In genomic region chr9:80012751-80013150, GRCm38 (mm10) we compare ENCODE assay signal across 12 mouse cellular contexts. TPM values are rescaled to one million over a fixed set of nuclear protein-coding genes. Genes with fewer than 3 reads are reported as not detected.
A peak's percentile ranks its signal among the peaks of the same experiment; 100 is the strongest.
DNase-seq lines count a peak whose midpoint lies in the region; ATAC-seq and TF ChIP-seq lines count a peak whose summit lies in the region.
"Had no signal": no experiment of that assay in that cellular context is flagged by ENCODE, and none has a peak within 500 bp of the region (broad histone marks: within the 10 kb centered on the region; RNA-seq: fewer than 3 reads in every experiment).

TSS of gene Filip1 (minus strand) at chr9:80012851.

- no peaks in the 10 kb centered on the region for H3K4me1 ChIP-seq in kidney, postnatal 0 days (replicated peaks; ENCODE audit: insufficient read depth, low read length)
- H3K4me1 ChIP-seq in kidney, embryonic 16.5 days (ENCODE audit: insufficient read depth, low read length): no peaks in the 10 kb centered on the region
- no peaks in the 10 kb centered on the region for H3K4me1 ChIP-seq in heart, embryonic 13.5 days
- H3K4me1 ChIP-seq in stomach, embryonic 16.5 days (ENCODE audit: control insufficient read depth, insufficient read depth, low read length): no peaks in the 10 kb centered on the region
- no peaks in the 10 kb centered on the region for H3K4me1 ChIP-seq in midbrain, embryonic 13.5 days (replicated peaks)
- H3K4me1 ChIP-seq: neural tube, embryonic 15.5 days had no signal

- 49% methylated on average over 7 of the region's 7 CpGs for WGBS in kidney, postnatal 0 days
- whole genome bisulfite sequencing in kidney, embryonic 16.5 days: 60% methylated on average over 7 of the region's 7 CpGs
- WGBS in heart, embryonic 13.5 days: 52% methylated on average over 7 of the region's 7 CpGs
- 52% methylated on average over 7 of the region's 7 CpGs for WGBS in stomach, embryonic 16.5 days
- 82% methylated on average over 7 of the region's 7 CpGs for WGBS in midbrain, embryonic 13.5 days

- H3K9me3 ChIP-seq in kidney, postnatal 0 days (replicated peaks; ENCODE audit: low read length): no peaks in the 10 kb centered on the region
- H3K9me3 ChIP-seq in kidney, embryonic 16.5 days (ENCODE audit: low read length): no peaks in the 10 kb centered on the region
- H3K9me3 ChIP-seq in heart, embryonic 13.5 days: no peaks in the 10 kb centered on the region
- no peaks in the 10 kb centered on the region for H3K9me3 ChIP-seq in stomach, embryonic 16.5 days (replicated peaks; ENCODE audit: control insufficient read depth, low read length)
- H3K9me3 ChIP-seq in midbrain, embryonic 13.5 days: no peaks in the 10 kb centered on the region
- H3K9me3 ChIP-seq: neural tube, embryonic 15.5 days had no signal

- no peak within 1 kb of the TSS for H3K4me2 ChIP-seq in kidney, postnatal 0 days (ENCODE audit: low read length)
- H3K4me2 ChIP-seq in kidney, embryonic 16.5 days (replicated peaks; ENCODE audit: low read depth, low read length): no peak within 1 kb of the TSS
- no peak within 1 kb of the TSS for H3K4me2 ChIP-seq in heart, embryonic 13.5 days
- H3K4me2 ChIP-seq in stomach, embryonic 16.5 days (ENCODE audit: low read depth, low read length): no peak within 1 kb of the TSS
- no peak within 1 kb of the TSS for H3K4me2 ChIP-seq in midbrain, embryonic 13.5 days (replicated peaks)
- H3K4me2 ChIP-seq: neural tube, embryonic 15.5 days had no signal

- H3K36me3 ChIP-seq in kidney, postnatal 0 days (ENCODE audit: insufficient read depth, low read length): no peaks in the 10 kb centered on the region
- H3K36me3 ChIP-seq in kidney, embryonic 16.5 days (ENCODE audit: insufficient read depth, low read length): no peaks in the 10 kb centered on the region
- H3K36me3 ChIP-seq in heart, embryonic 13.5 days: no peaks in the 10 kb centered on the region
- H3K36me3 ChIP-seq in stomach, embryonic 16.5 days (ENCODE audit: control insufficient read depth, insufficient read depth, low read length): no peaks in the 10 kb centered on the region
- no peaks in the 10 kb centered on the region for H3K36me3 ChIP-seq in midbrain, embryonic 13.5 days
- H3K36me3 ChIP-seq: neural tube, embryonic 15.5 days had no signal

- H3K4me3 ChIP-seq in kidney, postnatal 0 days (replicated peaks; ENCODE audit: low read depth, low read length): no peak within 1 kb of the TSS
- H3K4me3 ChIP-seq in kidney, embryonic 16.5 days (ENCODE audit: low read length): no peak within 1 kb of the TSS
- H3K4me3 ChIP-seq in heart, embryonic 13.5 days: no peak within 1 kb of the TSS
- no peak within 1 kb of the TSS for H3K4me3 ChIP-seq in stomach, embryonic 16.5 days (replicated peaks; ENCODE audit: low read length)
- H3K4me3 ChIP-seq in midbrain, embryonic 13.5 days (replicated peaks): no peak within 1 kb of the TSS
- H3K4me3 ChIP-seq: erythroblast, embryonic 14.5 days; neural tube, embryonic 15.5 days had no signal

- no peak for TF ChIP-seq CTCF in kidney, postnatal 0 days (IDR thresholded peaks at IDR 0.05; ENCODE audit: low read depth)

- no peaks in the 10 kb centered on the region for H3K27me3 ChIP-seq in kidney, postnatal 0 days (ENCODE audit: insufficient read depth, low read length)
- no peaks in the 10 kb centered on the region for H3K27me3 ChIP-seq in kidney, embryonic 16.5 days (ENCODE audit: insufficient read depth, low read length)
- H3K27me3 ChIP-seq in heart, embryonic 13.5 days (replicated peaks): no peaks in the 10 kb centered on the region
- no peaks in the 10 kb centered on the region for H3K27me3 ChIP-seq in stomach, embryonic 16.5 days (ENCODE audit: control insufficient read depth, insufficient read depth, low read length)
- no peaks in the 10 kb centered on the region for H3K27me3 ChIP-seq in midbrain, embryonic 13.5 days
- H3K27me3 ChIP-seq: neural tube, embryonic 15.5 days had no signal

- no peak within 1 kb of the TSS for H3K9ac ChIP-seq in kidney, postnatal 0 days (ENCODE audit: low read depth, low read length)
- no peak within 1 kb of the TSS for H3K9ac ChIP-seq in kidney, embryonic 16.5 days (replicated peaks; ENCODE audit: low read length)
- H3K9ac ChIP-seq in heart, embryonic 13.5 days: no peak within 1 kb of the TSS
- H3K9ac ChIP-seq in stomach, embryonic 16.5 days (ENCODE audit: low read length): no peak within 1 kb of the TSS
- H3K9ac ChIP-seq in midbrain, embryonic 13.5 days (replicated peaks): no peak within 1 kb of the TSS
- H3K9ac ChIP-seq: neural tube, embryonic 15.5 days had no signal

- H3K27ac ChIP-seq in kidney, postnatal 0 days: no peak within 1 kb of the TSS
- no peak within 1 kb of the TSS for H3K27ac ChIP-seq in kidney, embryonic 16.5 days (ENCODE audit: low read length)
- H3K27ac ChIP-seq in heart, embryonic 13.5 days (replicated peaks): no peak within 1 kb of the TSS
- no peak within 1 kb of the TSS for H3K27ac ChIP-seq in stomach, embryonic 16.5 days (ENCODE audit: low read length)
- no peak within 1 kb of the TSS for H3K27ac ChIP-seq in midbrain, embryonic 13.5 days
- H3K27ac ChIP-seq: neural tube, embryonic 15.5 days had no signal

- ATAC-seq in kidney, postnatal 0 days (replicated peaks; ENCODE audit: low FRiP score, low read depth): no peak
- no peak for ATAC-seq in kidney, embryonic 16.5 days (ENCODE audit: low FRiP score, low TSS enrichment)
- ATAC-seq in heart, embryonic 13.5 days (ENCODE audit: extremely low read depth, insufficient number of reproducible peaks, low FRiP score, low TSS enrichment): no peak
- ATAC-seq in stomach, embryonic 16.5 days (ENCODE audit: insufficient read depth, low FRiP score): no peak
- ATAC-seq in midbrain, embryonic 13.5 days: no peak
- ATAC-seq: intestine, postnatal 0 days had no signal

- peak; percentile 41 for DNase-seq in kidney, postnatal 0 days (ENCODE audit: low spot score)
- no peak for DNase-seq in urinary bladder, adult 2 months (ENCODE audit: low spot score)
- no peak for DNase-seq in urinary bladder, adult 18-20 months (ENCODE audit: low spot score in 2 of 2)
- DNase-seq in urinary bladder, postnatal 4 days (ENCODE audit: low spot score in 2 of 2): no peak
- DNase-seq: lung, postnatal 14 days had no signal

RNA-seq across cellular contexts. Expression of gene Filip1, which starts in this region (rescaled TPM):
- polyA plus RNA-seq in kidney, postnatal 0 days (2015; fragmentation: Nextera tagmentation; extraction: Ambion mirVana): 5.3 and 5.9 TPM in 2 replicates
- polyA plus RNA-seq in kidney, embryonic 16.5 days (2015; fragmentation: Nextera tagmentation; extraction: Ambion mirVana): 5.2 and 5.7 TPM in 2 replicates
- 18.2 and 35.3 TPM in 2 replicates for polyA plus RNA-seq in urinary bladder, adult 2 months (2012; rRNA removed)
- polyA plus RNA-seq in heart, embryonic 13.5 days (2015; fragmentation: Nextera tagmentation; extraction: Ambion mirVana): 24.5 and 27.3 TPM in 2 replicates
- 11.1 and 11.6 TPM in 2 replicates for polyA plus RNA-seq in stomach, embryonic 16.5 days (2015; fragmentation: Nextera tagmentation; extraction: Ambion mirVana)
- polyA plus RNA-seq in midbrain, embryonic 13.5 days (2015; fragmentation: Nextera tagmentation; extraction: Ambion mirVana): 4.6 and 5.0 TPM in 2 replicates
- polyA plus RNA-seq: erythroblast, embryonic 14.5 days had no signal
